Mouse (Mus musculus): ENCODE measurements around the gene Pacsin1.

DNA sequence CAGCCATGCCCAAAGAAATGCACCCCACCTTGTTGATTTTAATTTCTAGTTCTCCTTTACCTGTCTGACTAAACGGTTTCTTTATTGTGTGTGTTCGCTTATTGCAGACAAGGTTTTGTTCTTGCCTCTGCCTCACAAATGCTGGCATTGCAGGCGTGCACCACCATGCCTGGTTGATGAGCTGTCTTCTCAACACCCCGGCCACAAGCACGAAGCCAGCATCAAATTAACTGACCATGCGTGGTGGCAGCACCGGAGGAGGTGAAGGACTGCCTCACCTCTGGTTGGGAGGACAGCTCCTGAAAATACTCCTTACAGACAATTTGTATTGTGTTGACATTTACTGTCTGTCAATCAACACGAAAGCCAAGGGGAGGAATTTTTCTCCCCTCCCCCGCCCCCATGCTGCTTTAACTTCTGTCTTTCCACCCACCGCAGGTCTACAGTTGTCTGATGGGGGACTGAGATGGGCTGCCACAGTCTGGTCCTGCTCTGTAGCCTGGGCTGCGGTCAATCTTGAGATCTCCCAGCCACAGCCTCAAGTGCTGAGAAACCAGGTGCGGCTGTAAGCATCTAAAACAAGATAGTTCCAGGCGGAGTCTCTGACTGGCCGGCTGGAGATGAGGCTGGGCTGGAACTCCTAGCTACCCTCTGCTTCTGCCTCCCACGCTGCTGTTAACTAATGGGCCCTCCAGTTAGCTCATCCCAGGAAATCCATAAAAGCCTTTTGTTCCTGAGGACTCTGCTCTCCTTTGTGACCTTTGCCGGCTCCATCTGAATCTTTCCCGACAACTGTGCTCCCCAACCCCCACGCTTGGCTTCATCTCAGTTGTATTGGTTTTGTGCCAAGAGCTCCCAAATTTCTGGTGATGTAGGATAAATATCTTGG is 18.9 kb upstream of the Pacsin1 start, which contains the start of gene Rps10:
- TF ChIP-seq CTCF (IDR thresholded peaks at IDR 0.05; ENCODE audit: extremely low read depth, insufficient read depth, low read length) (no peak), POLR2A (IDR thresholded peaks at IDR 0.05; ENCODE audit: extremely low read depth, insufficient read depth, low read length) (no peak)
